Mouse (Mus musculus) ES-Bruce4 (cell line): ENCODE measurements around the gene Cfap299.

Source experiments
- CTCF ChIP-seq: IDR thresholded peaks from one replicate; pipeline ENCODE4 v1.8.1; 2011; ENCODE audit warnings: low read depth, low read length
- EP300 ChIP-seq: IDR thresholded peaks from 2 replicates; pipeline ENCODE4 v1.6.1; 2011; ENCODE audit warnings: low read depth, low read length; ENCODE audit not compliant: insufficient read depth
- POLR2A ChIP-seq: IDR thresholded peaks from one replicate; pipeline ENCODE4 v1.8.1; 2011; ENCODE audit warnings: low read length; ENCODE audit not compliant: insufficient read depth

GRCm38 (mm10) chr5:98283696-98284478 is 45.2 kb upstream of the Cfap299 start:
- TF ChIP-seq CTCF (no peak), POLR2A (no peak), EP300 (no peak)
